Mouse (Mus musculus): ENCODE results near the gene Bri3. TPM values are rescaled to one million over a fixed set of nuclear protein-coding genes. Genes with fewer than 3 reads are reported as not detected.

The Bri3 gene
- polyA plus RNA-seq, 1 experiment from 2014 or later: 204 TPM

GRCm38 (mm10) chr5:144223503-144223862, 20.8 kb upstream of the Bri3 start, which contains the start of gene Tecpr1:
Gene Tecpr1, minus strand, starts transcription at chr5:144223615.
- Histone ChIP-seq H3K9me3 (ENCODE audit: control insufficient read depth, low read length) (peaks cover 3% of the 10 kb centered on the region; the same call in 1 of the 2 replicates), H3K4me3 (ENCODE audit: control insufficient read depth in 1 of 2, insufficient read depth in 1 of 2, low read depth in 1 of 2, low read length in 2 of 2) (peak within 1 kb of the TSS; percentile 69 to 84), H3K27me3 (ENCODE audit: control insufficient read depth, insufficient read depth, low read length) (no peaks in the 10 kb centered on the region), H3K9ac (ENCODE audit: low read length) (peak within 1 kb of the TSS; percentile 81), H3K4me2 (ENCODE audit: low read length) (peak within 1 kb of the TSS; percentile 80), H3K4me1 (ENCODE audit: control insufficient read depth in 2 of 2, insufficient read depth in 2 of 2, low read length in 2 of 2) (peaks cover 3 to 10% of the 10 kb centered on the region in 2 experiments; a peak in 3 of 4 replicates), H3K27ac (replicated peaks in 1 of 2; ENCODE audit: control insufficient read depth in 1 of 2, insufficient read depth in 1 of 2, low read depth in 2 of 2, low read length in 2 of 2) (peak within 1 kb of the TSS; percentile 61 to 83), H3K36me3 (ENCODE audit: control insufficient read depth, insufficient read depth, low read length) (no peaks in the 10 kb centered on the region)
- under 1% methylated on average over 36 of the region's 37 CpGs for WGBS
- ATAC-seq (ENCODE audit: insufficient number of reproducible peaks, insufficient read depth, low FRiP score, low read depth): peak; percentile 91

- no peak for ATAC-seq (ENCODE audit: insufficient number of reproducible peaks, insufficient read depth, low FRiP score, low read depth)
- peak overlapping the region; percentile 80 for H3K4me2 ChIP-seq (ENCODE audit: low read length)
- H3K9ac ChIP-seq (ENCODE audit: low read length): peak overlapping the region; percentile 81
- peak overlapping the region; percentile 61 to 83 for H3K27ac ChIP-seq (replicated peaks in 1 of 2; ENCODE audit: control insufficient read depth in 1 of 2, insufficient read depth in 1 of 2, low read depth in 2 of 2, low read length in 2 of 2)
- 25% methylated on average over 18 of the region's 18 CpGs for WGBS
- no peaks in the 10 kb centered on the region for H3K36me3 ChIP-seq (ENCODE audit: control insufficient read depth, insufficient read depth, low read length)
- peaks cover 3 to 10% of the 10 kb centered on the region in 2 experiments; a peak in 3 of 4 replicates for H3K4me1 ChIP-seq (ENCODE audit: control insufficient read depth in 2 of 2, insufficient read depth in 2 of 2, low read length in 2 of 2)
- peaks cover 3% of the 10 kb centered on the region; the same call in 1 of the 2 replicates for H3K9me3 ChIP-seq (ENCODE audit: control insufficient read depth, low read length)
- peak overlapping the region; percentile 69 to 84 for H3K4me3 ChIP-seq (ENCODE audit: control insufficient read depth in 1 of 2, insufficient read depth in 1 of 2, low read depth in 1 of 2, low read length in 2 of 2)
- no peaks in the 10 kb centered on the region for H3K27me3 ChIP-seq (ENCODE audit: control insufficient read depth, insufficient read depth, low read length)
Measured at GRCm38 (mm10) chr5:144223899-144224816, 20.1 kb upstream of the Bri3 start.

- Histone ChIP-seq H3K27ac (replicated peaks in 1 of 2; ENCODE audit: control insufficient read depth in 1 of 2, insufficient read depth in 1 of 2, low read depth in 2 of 2, low read length in 2 of 2) (no peak overlapping the region), H3K4me1 (ENCODE audit: control insufficient read depth in 2 of 2, insufficient read depth in 2 of 2, low read length in 2 of 2) (peaks cover 3 to 10% of the 10 kb centered on the region in 2 experiments; a peak in 3 of 4 replicates), H3K4me2 (ENCODE audit: low read length) (no peak overlapping the region), H3K9ac (ENCODE audit: low read length) (no peak overlapping the region), H3K36me3 (ENCODE audit: control insufficient read depth, insufficient read depth, low read length) (no peaks in the 10 kb centered on the region), H3K9me3 (ENCODE audit: control insufficient read depth, low read length) (peaks cover 3% of the 10 kb centered on the region; the same call in 1 of the 2 replicates), H3K27me3 (ENCODE audit: control insufficient read depth, insufficient read depth, low read length) (no peaks in the 10 kb centered on the region), H3K4me3 (ENCODE audit: control insufficient read depth in 1 of 2, insufficient read depth in 1 of 2, low read depth in 1 of 2, low read length in 2 of 2) (no peak overlapping the region)
- no peak for ATAC-seq (ENCODE audit: insufficient number of reproducible peaks, insufficient read depth, low FRiP score, low read depth)
- 23% methylated on average over 11 of the region's 11 CpGs for WGBS
Measured at GRCm38 (mm10) chr5:144226220-144226619, 18.0 kb upstream of the Bri3 start.

GRCm38 (mm10) chr5:144230216-144230615, 14.0 kb upstream of the Bri3 start:
- Histone ChIP-seq H3K4me1 (ENCODE audit: control insufficient read depth in 2 of 2, insufficient read depth in 2 of 2, low read length in 2 of 2) (no peaks in the 10 kb centered on the region), H3K4me3 (ENCODE audit: control insufficient read depth in 1 of 2, insufficient read depth in 1 of 2, low read depth in 1 of 2, low read length in 2 of 2) (no peak overlapping the region), H3K9ac (ENCODE audit: low read length) (no peak overlapping the region), H3K4me2 (ENCODE audit: low read length) (no peak overlapping the region), H3K27ac (replicated peaks in 1 of 2; ENCODE audit: control insufficient read depth in 1 of 2, insufficient read depth in 1 of 2, low read depth in 2 of 2, low read length in 2 of 2) (no peak overlapping the region), H3K27me3 (ENCODE audit: control insufficient read depth, insufficient read depth, low read length) (no peaks in the 10 kb centered on the region), H3K36me3 (ENCODE audit: control insufficient read depth, insufficient read depth, low read length) (no peaks in the 10 kb centered on the region), H3K9me3 (ENCODE audit: control insufficient read depth, low read length) (peaks cover 3% of the 10 kb centered on the region; the same call in 1 of the 2 replicates)
- ATAC-seq (ENCODE audit: insufficient number of reproducible peaks, insufficient read depth, low FRiP score, low read depth): no peak
- 88% methylated on average over 7 of the region's 7 CpGs for WGBS

GRCm38 (mm10) chr5:144231410-144231809, 12.8 kb upstream of the Bri3 start:
- H3K4me3 ChIP-seq (ENCODE audit: control insufficient read depth in 1 of 2, insufficient read depth in 1 of 2, low read depth in 1 of 2, low read length in 2 of 2): no peak overlapping the region

GRCm38 (mm10) chr5:144232531-144232930, 11.7 kb upstream of the Bri3 start:
- ATAC-seq (ENCODE audit: insufficient number of reproducible peaks, insufficient read depth, low FRiP score, low read depth): no peak
- WGBS: 82% methylated on average over 5 of the region's 5 CpGs
- H3K4me3 ChIP-seq (ENCODE audit: control insufficient read depth in 1 of 2, insufficient read depth in 1 of 2, low read depth in 1 of 2, low read length in 2 of 2): no peak overlapping the region

More at GRCm38 (mm10) chr5:144231410-144231809, 12.8 kb upstream of the Bri3 start:
- no peak overlapping the region for H3K4me2 ChIP-seq (ENCODE audit: low read length)
- H3K27ac ChIP-seq (replicated peaks in 1 of 2; ENCODE audit: control insufficient read depth in 1 of 2, insufficient read depth in 1 of 2, low read depth in 2 of 2, low read length in 2 of 2): no peak overlapping the region
- H3K9me3 ChIP-seq (ENCODE audit: control insufficient read depth, low read length): peaks cover 3% of the 10 kb centered on the region; the same call in 1 of the 2 replicates
- no peak overlapping the region for H3K9ac ChIP-seq (ENCODE audit: low read length)
- no peaks in the 10 kb centered on the region for H3K4me1 ChIP-seq (ENCODE audit: control insufficient read depth in 2 of 2, insufficient read depth in 2 of 2, low read length in 2 of 2)
- H3K27me3 ChIP-seq (ENCODE audit: control insufficient read depth, insufficient read depth, low read length): no peaks in the 10 kb centered on the region
- 58% methylated on average over 1 of the region's 1 CpGs for WGBS
- no peaks in the 10 kb centered on the region for H3K36me3 ChIP-seq (ENCODE audit: control insufficient read depth, insufficient read depth, low read length)
- ATAC-seq (ENCODE audit: insufficient number of reproducible peaks, insufficient read depth, low FRiP score, low read depth): no peak

GRCm38 (mm10) chr5:144234222-144234621, 10.0 kb upstream of the Bri3 start:
- Histone ChIP-seq H3K27me3 (ENCODE audit: control insufficient read depth, insufficient read depth, low read length) (no peaks in the 10 kb centered on the region), H3K4me3 (ENCODE audit: control insufficient read depth in 1 of 2, insufficient read depth in 1 of 2, low read depth in 1 of 2, low read length in 2 of 2) (no peak overlapping the region), H3K9ac (ENCODE audit: low read length) (no peak overlapping the region), H3K4me2 (ENCODE audit: low read length) (no peak overlapping the region), H3K4me1 (ENCODE audit: control insufficient read depth in 2 of 2, insufficient read depth in 2 of 2, low read length in 2 of 2) (no peaks in the 10 kb centered on the region; a peak in 1 of 4 replicates), H3K9me3 (ENCODE audit: control insufficient read depth, low read length) (no peaks in the 10 kb centered on the region; the same call in 1 of the 2 replicates), H3K27ac (replicated peaks in 1 of 2; ENCODE audit: control insufficient read depth in 1 of 2, insufficient read depth in 1 of 2, low read depth in 2 of 2, low read length in 2 of 2) (no peak overlapping the region), H3K36me3 (ENCODE audit: control insufficient read depth, insufficient read depth, low read length) (no peaks in the 10 kb centered on the region)
- WGBS: 57% methylated on average over 6 of the region's 6 CpGs
- no peak for ATAC-seq (ENCODE audit: insufficient number of reproducible peaks, insufficient read depth, low FRiP score, low read depth)

More at GRCm38 (mm10) chr5:144232531-144232930, 11.7 kb upstream of the Bri3 start:
- Histone ChIP-seq H3K9me3 (ENCODE audit: control insufficient read depth, low read length) (no peaks in the 10 kb centered on the region; the same call in 1 of the 2 replicates), H3K36me3 (ENCODE audit: control insufficient read depth, insufficient read depth, low read length) (no peaks in the 10 kb centered on the region), H3K4me1 (ENCODE audit: control insufficient read depth in 2 of 2, insufficient read depth in 2 of 2, low read length in 2 of 2) (no peaks in the 10 kb centered on the region), H3K9ac (ENCODE audit: low read length) (no peak overlapping the region), H3K27ac (replicated peaks in 1 of 2; ENCODE audit: control insufficient read depth in 1 of 2, insufficient read depth in 1 of 2, low read depth in 2 of 2, low read length in 2 of 2) (no peak overlapping the region), H3K4me2 (ENCODE audit: low read length) (no peak overlapping the region), H3K27me3 (ENCODE audit: control insufficient read depth, insufficient read depth, low read length) (no peaks in the 10 kb centered on the region)
